Mouse (Mus musculus): ENCODE data around the gene Ggact. TPM values are rescaled to one million over a fixed set of nuclear protein-coding genes. Genes with fewer than 3 reads are reported as not detected.

The Ggact gene
- polyA plus RNA-seq, 1 experiment from 2014 or later: 48.5 TPM

DNA sequence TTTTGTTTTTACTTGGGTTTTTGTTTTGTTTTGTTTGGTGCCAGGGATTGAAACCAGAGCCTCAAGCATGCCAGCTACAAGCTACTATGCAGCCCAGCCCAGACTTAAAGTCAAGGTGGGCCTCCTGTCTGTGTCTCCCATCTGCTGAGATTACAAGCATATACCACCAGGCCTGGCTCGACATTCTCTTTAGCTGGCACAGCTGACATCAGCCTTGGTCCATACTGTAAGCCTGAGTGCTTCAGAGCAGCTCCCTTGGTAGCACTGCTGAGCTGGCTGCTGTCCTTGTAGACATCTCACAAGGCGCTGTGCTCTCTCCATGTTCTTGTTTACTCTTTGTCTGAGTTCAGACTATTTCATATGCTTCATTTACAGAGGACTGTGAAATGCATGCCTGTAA, 76.5 kb downstream of the Ggact start:
- ChIA-PET POLR2A (no interaction called here), CTCF (no interaction called here)
- TF ChIP-seq CTCF (IDR thresholded peaks at IDR 0.05): no peak
- DNase-seq (ENCODE audit: low read depth, low spot score) (no peak), ATAC-seq (no peak)
- in situ Hi-C loops (cut with MboI; ENCODE audit: low pct_unique_long_range_greater_than_20kb): no loop called here
- H3K27me3 ChIP-seq: no peaks in the 10 kb centered on the region

- ChIA-PET CTCF (no interaction called here), POLR2A (interaction anchor here (0.6 kb wide), 1 partner anchor 175 kb away, joined by 3 read pairs; no protein-coding TSS in a partner anchor)
- no peak for TF ChIP-seq CTCF (IDR thresholded peaks at IDR 0.05)
- DNase-seq (ENCODE audit: low read depth, low spot score) (no peak), ATAC-seq (no peak)
- H3K27me3 ChIP-seq: no peaks in the 10 kb centered on the region
- in situ Hi-C loops (cut with MboI; ENCODE audit: low pct_unique_long_range_greater_than_20kb): no loop called here
These were observed 77.3 kb downstream of the Ggact start for GRCm38 (mm10) chr14:122836221-122836620.

DNA sequence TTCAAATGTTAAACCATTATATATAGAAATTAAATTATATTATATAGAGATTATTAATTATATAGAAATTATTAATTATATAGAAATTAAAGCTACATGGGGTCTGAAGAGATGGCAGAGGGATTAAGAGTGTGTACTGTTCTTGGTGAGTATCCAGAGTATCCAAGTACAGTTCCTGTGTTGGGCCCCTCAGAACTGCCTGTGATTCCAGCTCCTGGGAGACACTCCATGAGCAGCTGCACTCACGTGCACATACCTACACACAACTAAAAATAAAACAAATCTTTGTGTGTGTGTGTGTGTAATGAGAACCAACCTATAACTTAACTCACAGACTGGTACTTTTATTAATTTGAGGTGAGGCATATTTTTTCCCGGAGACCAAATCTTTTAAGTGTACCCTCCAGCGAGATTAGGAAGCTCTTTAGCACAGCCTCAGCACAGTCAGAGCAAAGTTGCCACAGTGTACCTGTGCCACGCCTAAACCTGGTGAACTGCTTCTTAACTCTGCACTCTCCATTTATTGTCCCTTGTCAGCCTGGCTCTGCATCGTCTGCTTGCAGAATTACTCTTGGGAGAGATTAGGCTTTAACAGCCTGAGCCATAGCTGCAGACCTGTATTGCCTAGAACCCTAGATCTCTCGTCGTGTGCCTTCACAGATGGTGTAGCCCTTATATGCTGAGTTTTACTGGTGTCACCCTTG, 77.9 kb downstream of the Ggact start:
- no peak for DNase-seq (ENCODE audit: low read depth, low spot score)
- TF ChIP-seq CTCF (IDR thresholded peaks at IDR 0.05): no peak
- in situ Hi-C loops (cut with MboI; ENCODE audit: low pct_unique_long_range_greater_than_20kb): no loop called here

GRCm38 (mm10) chr14:122834753-122835152, 78.8 kb downstream of the Ggact start:
- in situ Hi-C loops (cut with MboI; ENCODE audit: low pct_unique_long_range_greater_than_20kb): no loop called here
- no peak for TF ChIP-seq CTCF (IDR thresholded peaks at IDR 0.05)
- ChIA-PET POLR2A (no interaction called here), CTCF (no interaction called here)
- no peaks in the 10 kb centered on the region for H3K27me3 ChIP-seq
- DNase-seq (ENCODE audit: low read depth, low spot score): no peak
- no peak for ATAC-seq

More for the DNA sequence above, 77.9 kb downstream of the Ggact start:
- POLR2A ChIA-PET: interaction anchor here (0.6 kb wide), 1 partner anchor 175 kb away, joined by 3 read pairs; no protein-coding TSS in a partner anchor
- no peak for ATAC-seq
- no peaks in the 10 kb centered on the region for H3K27me3 ChIP-seq
- CTCF ChIA-PET: no interaction called here

DNA sequence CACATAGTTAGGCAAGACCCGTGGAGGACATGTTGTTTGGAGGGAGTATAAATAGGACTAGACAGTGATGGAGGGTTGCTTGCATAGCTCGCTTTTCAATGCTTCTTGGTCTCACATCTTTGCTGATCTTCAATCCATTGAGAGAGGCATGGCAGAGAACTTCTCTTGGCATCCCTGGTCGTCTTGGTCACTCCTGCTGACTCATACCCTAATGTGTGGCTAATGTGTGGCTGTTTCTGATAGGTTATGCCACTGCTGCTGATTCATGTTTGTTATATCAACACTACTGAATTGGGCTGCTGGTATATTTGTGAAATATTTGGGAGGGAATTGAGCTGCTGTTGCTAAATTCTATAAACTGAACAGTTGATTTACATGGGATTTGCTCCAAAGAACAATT, 79.9 kb downstream of the Ggact start:
- no peaks in the 10 kb centered on the region for H3K27me3 ChIP-seq
- ATAC-seq (no peak), DNase-seq (ENCODE audit: low read depth, low spot score) (no peak)
- CTCF ChIA-PET: no interaction called here
- TF ChIP-seq CTCF (IDR thresholded peaks at IDR 0.05): no peak
- in situ Hi-C loops (cut with MboI; ENCODE audit: low pct_unique_long_range_greater_than_20kb): no loop called here
- POLR2A ChIA-PET: no interaction called here

DNA sequence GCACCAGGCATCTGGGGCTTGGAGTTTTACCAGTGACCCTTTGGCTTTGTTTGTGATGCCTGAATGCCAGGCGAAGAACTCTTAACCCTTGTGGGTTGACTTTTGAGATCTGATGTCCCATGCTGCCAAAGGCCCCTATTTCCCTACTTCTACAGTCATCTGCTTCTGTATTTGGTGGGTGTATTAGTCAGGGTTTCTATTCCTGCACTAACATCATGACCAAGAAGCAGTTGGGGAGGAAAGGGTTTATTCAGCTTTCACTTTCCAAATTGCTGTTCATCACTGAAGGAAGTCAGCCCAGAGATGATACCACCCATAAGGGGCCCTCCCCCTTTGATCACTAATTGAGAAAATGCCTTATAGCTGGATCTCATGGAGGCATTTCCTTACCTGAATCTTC, 83.1 kb downstream of the Ggact start:
- POLR2A ChIA-PET: no interaction called here
- CTCF ChIA-PET: no interaction called here
- no peak for TF ChIP-seq CTCF (IDR thresholded peaks at IDR 0.05)
- no peak for DNase-seq (ENCODE audit: low read depth, low spot score)
- no peak for ATAC-seq
- in situ Hi-C loops (cut with MboI; ENCODE audit: low pct_unique_long_range_greater_than_20kb): no loop called here
- no peaks in the 10 kb centered on the region for H3K27me3 ChIP-seq

DNA sequence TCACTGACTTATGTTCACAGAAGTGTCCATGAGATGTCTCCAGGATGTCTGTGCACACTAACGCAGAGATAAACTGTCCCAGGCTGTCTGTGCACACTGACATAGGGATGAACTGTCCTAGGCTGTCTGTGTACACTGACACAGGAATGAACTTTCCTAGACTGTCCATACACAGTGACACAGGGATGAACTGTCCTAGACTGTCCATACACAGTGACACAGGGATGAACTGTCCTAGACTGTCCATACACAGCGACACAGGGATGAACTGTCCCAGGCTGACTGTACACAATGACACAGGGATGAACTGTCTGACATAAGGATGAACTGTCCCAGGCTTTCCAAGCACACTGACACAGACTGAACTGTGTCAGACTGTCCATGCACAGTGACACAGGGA, 88.1 kb downstream of the Ggact start:
- DNase-seq (ENCODE audit: low read depth, low spot score): no peak
- in situ Hi-C loops (cut with MboI; ENCODE audit: low pct_unique_long_range_greater_than_20kb): no loop called here
- H3K27me3 ChIP-seq: no peaks in the 10 kb centered on the region
- TF ChIP-seq CTCF (IDR thresholded peaks at IDR 0.05): no peak
- no peak for ATAC-seq
- POLR2A ChIA-PET: interaction anchor here (0.8 kb wide), 1 partner anchor 13 kb away, joined by 3 read pairs; no protein-coding TSS in a partner anchor
- CTCF ChIA-PET: no interaction called here

DNA sequence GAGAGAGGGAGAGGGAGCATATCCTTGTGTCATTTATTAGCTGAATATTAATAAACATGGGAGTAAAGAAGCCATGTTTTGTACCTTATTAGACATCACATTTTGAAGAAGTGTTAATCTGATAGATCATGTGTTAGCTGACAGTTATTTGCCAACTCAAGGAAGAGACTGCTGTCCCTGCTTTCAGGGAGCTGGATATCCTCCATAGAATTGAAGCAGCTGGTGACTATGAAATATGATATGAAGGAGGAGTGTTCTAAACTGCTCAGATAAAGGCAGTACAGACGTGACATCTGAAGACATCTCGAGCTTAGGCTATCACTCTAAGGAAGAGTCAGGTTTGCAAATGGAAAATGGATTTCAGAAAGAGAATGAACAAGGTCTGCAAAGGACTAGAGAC, 89.8 kb downstream of the Ggact start:
- no peaks in the 10 kb centered on the region for H3K27me3 ChIP-seq
- POLR2A ChIA-PET: no interaction called here
- TF ChIP-seq CTCF (IDR thresholded peaks at IDR 0.05): no peak
- ATAC-seq (no peak), DNase-seq (ENCODE audit: low read depth, low spot score) (no peak)
- CTCF ChIA-PET: interaction anchor here (1.4 kb wide), 1 partner anchor 67 kb away, joined by 5 read pairs; no protein-coding TSS in a partner anchor
- in situ Hi-C loops (cut with MboI; ENCODE audit: low pct_unique_long_range_greater_than_20kb): no loop called here

GRCm38 (mm10) chr14:122821002-122821401, 92.6 kb downstream of the Ggact start:
- no peak for TF ChIP-seq CTCF (IDR thresholded peaks at IDR 0.05)
- no peaks in the 10 kb centered on the region for H3K27me3 ChIP-seq
- DNase-seq (ENCODE audit: low read depth, low spot score) (no peak), ATAC-seq (no peak)
- CTCF ChIA-PET: no interaction called here
- in situ Hi-C loops (cut with MboI; ENCODE audit: low pct_unique_long_range_greater_than_20kb): no loop called here
- POLR2A ChIA-PET: no interaction called here

- CTCF ChIA-PET: interaction anchor here (1.0 to 1.6 kb wide), 3 partner anchors 11 to 76 kb away, joined by 3 read pairs; no protein-coding TSS in a partner anchor
These were observed 113.3 kb downstream of the Ggact start for GRCm38 (mm10) chr14:122800296-122800695.

GRCm38 (mm10) chr14:122793368-122793767, 120.2 kb downstream of the Ggact start:
- in situ Hi-C loops (cut with MboI; ENCODE audit: low pct_unique_long_range_greater_than_20kb): no loop called here
- no peaks in the 10 kb centered on the region for H3K27me3 ChIP-seq
- TF ChIP-seq CTCF (IDR thresholded peaks at IDR 0.05): no peak
- ChIA-PET POLR2A (no interaction called here), CTCF (no interaction called here)
- DNase-seq (ENCODE audit: low read depth, low spot score) (no peak), ATAC-seq (no peak)

More at GRCm38 (mm10) chr14:122800296-122800695, 113.3 kb downstream of the Ggact start:
- no peak for DNase-seq (ENCODE audit: low read depth, low spot score)
- no peak for ATAC-seq
- POLR2A ChIA-PET: interaction anchor here (0.6 kb wide), 1 partner anchor 13 kb away, joined by 4 read pairs; no protein-coding TSS in a partner anchor
- TF ChIP-seq CTCF (IDR thresholded peaks at IDR 0.05): no peak
- in situ Hi-C loops (cut with MboI; ENCODE audit: low pct_unique_long_range_greater_than_20kb): no loop called here
- no peaks in the 10 kb centered on the region for H3K27me3 ChIP-seq

GRCm38 (mm10) chr14:122790111-122790510, 123.4 kb downstream of the Ggact start:
- H3K27me3 ChIP-seq: no peaks in the 10 kb centered on the region
- POLR2A ChIA-PET: no interaction called here
- ATAC-seq (no peak), DNase-seq (ENCODE audit: low read depth, low spot score) (no peak)
- CTCF ChIA-PET: no interaction called here
- no peak for TF ChIP-seq CTCF (IDR thresholded peaks at IDR 0.05)
- in situ Hi-C loops (cut with MboI; ENCODE audit: low pct_unique_long_range_greater_than_20kb): no loop called here
